Mouse (Mus musculus) cerebellum, adult (tissue): ENCODE data around the gene Phf2.

ENCODE experiments used
- ATAC-seq: cut with Nextera tagmentation; 2 replicates; pipeline ENCODE4 v1.9.2; 2017; ENCODE audit warnings: mild to moderate bottlenecking, moderate library complexity, mixed read lengths; ENCODE audit not compliant: insufficient number of reproducible peaks, low FRiP score, low TSS enrichment

Gene Phf2

DNA sequence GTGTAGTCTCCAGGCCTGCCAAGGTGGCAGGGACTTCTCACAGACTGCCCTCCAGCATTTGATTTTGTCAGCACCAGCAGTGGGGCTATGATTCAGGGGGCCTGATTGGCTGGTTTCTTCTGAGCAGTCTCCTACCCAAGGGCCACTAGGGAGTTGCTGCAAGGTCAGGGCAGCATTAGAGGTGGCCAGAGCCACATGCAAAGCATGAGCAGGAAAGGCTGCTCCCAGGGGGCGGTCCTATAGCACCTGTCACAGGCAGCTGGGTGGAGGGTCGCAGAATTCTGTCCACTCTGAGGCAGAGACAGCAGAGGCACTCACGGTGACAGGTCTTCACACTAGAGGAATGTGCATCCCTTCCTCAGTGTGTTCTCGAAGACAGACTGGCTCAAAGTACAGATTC, 12.1 kb downstream of the Phf2 start:
- ATAC-seq = no peak

- ATAC-seq = no peak
Measured at GRCm38 (mm10) chr13:48858054-48858453, 12.9 kb downstream of the Phf2 start.

- no peak for ATAC-seq
Measured at GRCm38 (mm10) chr13:48857246-48857932, 13.5 kb downstream of the Phf2 start.

DNA sequence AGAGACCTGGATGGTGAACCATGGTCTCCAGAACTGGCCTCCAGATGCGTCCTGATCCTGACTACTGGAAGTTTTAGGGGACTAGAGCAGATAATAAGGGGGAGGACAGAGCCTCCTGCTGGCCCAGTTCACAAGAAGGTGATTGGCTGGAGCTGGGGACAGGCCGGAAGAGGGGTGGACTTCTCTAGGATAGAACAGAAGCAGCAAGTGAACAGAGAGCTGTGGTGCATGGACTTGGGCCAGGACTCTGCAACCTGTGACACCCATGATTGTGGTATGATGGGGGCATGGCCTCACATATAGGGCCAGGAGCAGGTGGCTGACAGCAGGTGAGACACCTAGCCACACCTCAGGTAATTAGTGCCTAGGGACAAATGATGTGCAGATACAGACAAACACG, 17.0 kb downstream of the Phf2 start:
- ATAC-seq = no peak

- no peak for ATAC-seq
Measured at GRCm38 (mm10) chr13:48853475-48853874, 17.4 kb downstream of the Phf2 start.

DNA sequence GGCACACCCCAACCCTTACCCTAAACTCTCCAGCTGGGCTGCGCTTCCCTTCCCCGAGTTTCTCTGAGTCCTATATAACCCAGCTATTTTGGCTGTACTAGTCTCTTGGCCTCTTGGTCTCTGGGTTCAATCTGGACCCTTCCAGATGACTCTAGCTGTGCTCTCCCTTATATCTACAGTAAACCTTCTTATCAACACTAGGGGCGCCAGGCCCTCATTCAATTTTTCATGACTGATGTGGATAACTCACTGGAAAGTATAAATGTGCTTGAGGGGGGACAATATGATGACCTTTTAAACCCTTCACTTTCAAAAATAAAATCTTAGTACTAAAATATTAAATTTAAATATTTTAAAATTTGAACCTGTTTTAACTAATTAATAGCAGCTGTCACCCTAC, 18.1 kb downstream of the Phf2 start:
- no peak for ATAC-seq

DNA sequence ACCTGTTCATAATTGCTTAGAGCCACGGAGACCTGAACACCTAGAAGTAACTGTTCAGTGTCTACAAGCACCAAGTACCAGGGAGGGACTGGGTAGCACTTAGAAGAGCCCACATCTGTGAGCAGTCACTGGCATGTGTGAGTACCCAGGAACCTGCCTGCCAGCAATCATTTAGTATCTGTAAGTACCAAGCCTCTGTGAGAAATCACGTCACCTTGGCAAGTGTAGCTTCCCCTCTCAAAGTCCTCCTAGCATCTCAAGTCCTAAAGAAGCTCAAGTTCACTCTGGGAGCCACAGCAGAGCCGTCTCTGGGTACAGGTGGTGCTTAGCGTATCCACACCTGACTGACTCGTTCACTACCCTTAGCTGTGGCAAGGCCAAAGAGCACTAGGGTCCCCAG, 19.2 kb downstream of the Phf2 start:
- no peak for ATAC-seq

GRCm38 (mm10) chr13:48850771-48851170, 20.1 kb downstream of the Phf2 start:
- 0 out of 2 replicates have a peak, but pooled peaks have one; percentile 3 for ATAC-seq

DNA sequence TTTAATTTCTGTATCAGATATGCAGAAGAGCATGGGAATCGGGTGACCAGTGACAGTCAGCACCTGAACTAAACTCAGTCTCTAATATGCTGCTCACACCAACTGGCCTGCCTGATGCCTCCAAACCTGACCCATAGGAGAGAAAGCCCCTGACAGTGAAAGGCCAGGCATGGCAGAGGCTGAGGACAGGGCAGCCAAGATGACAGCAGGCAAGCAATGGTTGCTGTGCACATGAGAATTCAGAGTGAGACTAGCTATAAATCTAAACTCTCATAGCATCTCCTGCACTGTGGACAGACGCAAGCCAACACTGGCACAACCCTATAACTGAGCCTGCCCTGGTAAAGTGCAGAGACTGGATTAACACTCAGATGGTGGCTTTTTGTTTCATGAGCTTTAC, 20.6 kb downstream of the Phf2 start:
- ATAC-seq = peak; percentile 45; the same call in 1 of the 2 replicates

GRCm38 (mm10) chr13:48849155-48849554, 21.8 kb downstream of the Phf2 start:
- ATAC-seq = no peak

- ATAC-seq = no peak
Measured at GRCm38 (mm10) chr13:48845308-48845707, 25.6 kb downstream of the Phf2 start.

GRCm38 (mm10) chr13:48843530-48843929, 27.4 kb downstream of the Phf2 start:
- ATAC-seq = no peak

GRCm38 (mm10) chr13:48841905-48842592, 28.9 kb downstream of the Phf2 start:
- no peak for ATAC-seq

DNA sequence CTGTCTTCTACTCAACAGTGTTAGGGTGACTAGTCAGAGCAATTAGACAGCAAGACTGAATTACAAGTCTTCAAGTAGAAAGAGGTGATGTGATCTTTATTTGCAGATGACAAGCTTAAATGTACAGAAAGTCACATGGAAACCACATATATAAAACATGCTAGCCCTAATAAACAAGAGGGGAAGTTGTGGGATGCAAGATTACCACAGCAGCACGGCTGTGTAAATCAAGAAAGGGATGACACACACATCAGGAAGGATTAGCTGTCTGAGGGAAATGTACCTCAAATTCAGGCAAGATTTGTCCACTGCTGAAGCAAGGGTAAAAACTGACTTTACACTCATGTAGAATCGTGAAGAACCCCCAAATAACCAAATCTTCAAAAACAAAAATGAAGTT, 32.6 kb downstream of the Phf2 start:
- ATAC-seq = no peak

DNA sequence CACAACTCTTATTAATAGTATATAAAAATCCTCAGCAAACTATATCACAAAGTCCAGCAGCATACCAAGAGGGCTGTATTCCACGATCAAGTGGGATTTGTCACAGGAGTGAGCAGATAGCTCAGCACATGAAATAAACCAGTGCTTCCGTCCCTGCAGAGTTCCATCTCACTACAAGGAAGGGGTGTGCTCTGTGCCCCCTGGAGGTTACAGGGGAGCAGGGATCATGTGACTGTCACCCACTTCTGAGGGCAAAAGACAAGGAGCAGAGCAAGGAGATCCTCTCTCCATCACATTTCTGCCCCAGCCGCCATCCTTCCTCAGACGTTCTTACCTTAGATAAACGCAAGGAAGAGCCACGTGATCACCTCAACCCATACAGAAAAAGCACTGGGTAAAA, 33.4 kb downstream of the Phf2 start:
- no peak for ATAC-seq

DNA sequence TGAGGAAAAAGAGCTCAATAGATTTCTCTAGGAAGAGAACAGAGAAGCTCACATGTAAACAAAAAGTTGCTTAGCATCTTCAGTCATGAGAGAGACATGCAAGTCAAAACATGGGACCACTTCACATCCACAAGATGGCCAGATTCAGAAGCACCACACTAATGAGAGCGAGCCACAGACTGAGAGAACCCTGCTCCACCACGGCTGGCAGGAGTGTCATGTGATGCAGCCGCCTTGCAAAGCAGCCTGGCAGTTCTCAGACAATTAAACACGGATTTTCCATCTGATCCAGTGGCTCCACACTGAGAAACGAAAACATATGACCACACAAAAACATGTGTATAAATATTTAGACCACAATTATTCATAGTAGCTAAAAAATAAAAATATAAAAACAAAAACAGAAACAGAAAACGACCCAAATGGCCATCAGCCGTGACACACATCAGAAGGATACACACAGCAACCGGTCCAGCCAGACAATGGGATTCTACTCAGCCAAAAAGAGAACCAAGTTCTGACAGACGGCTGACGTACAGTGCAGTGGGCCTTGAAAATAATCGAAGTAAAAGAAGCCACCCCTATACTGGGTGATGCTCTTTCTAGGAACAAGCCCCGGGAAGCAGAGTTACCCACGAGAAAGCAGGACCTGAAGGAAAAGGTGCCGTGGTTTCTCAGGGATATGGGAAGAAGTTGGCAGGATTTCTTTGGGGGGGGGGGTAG, 40.2 kb downstream of the Phf2 start:
- no peak for ATAC-seq

GRCm38 (mm10) chr13:48829780-48830179, 41.1 kb downstream of the Phf2 start:
- no peak for ATAC-seq

DNA sequence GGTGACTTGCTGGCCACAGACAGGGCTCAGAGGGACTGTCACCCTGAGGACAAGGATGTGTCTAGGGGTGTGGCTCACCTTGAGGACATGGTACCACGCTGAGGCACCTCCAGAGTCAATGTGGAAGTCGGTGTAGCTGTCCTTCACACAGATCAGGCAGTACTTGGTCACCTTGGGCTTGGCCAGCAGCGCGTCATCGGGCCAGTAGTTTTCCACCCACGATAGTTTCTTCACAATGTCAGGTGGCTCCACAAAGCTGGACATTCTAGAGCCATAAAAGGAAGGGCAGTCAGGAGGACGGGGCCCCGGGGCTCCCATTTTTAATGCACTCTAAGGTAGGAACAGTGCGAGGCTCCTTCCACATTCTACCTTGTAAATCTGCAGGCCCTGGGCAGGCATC, 48.0 kb downstream of the Phf2 start:
- no peak for ATAC-seq

DNA sequence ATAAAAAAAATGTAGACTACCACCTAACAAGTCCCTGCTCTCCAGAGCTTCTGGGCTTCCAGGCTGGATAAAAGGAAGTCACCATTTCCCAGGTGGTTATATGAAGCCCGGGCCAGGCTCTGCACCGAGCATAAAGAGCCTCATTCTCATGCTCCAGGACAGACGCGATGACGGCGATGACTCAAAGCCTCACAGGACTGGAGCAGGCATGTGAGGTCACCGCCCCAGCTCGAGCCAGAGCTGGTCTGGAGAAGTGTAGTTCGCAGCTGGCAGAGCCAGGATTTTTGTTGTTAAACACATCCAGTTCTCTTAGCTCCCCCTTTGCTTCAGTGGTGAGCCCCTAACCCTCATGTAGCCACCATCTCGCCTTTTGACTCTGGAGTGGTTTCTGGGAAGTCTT, 48.6 kb downstream of the Phf2 start:
- ATAC-seq = no peak

GRCm38 (mm10) chr13:48819131-48819530, 51.8 kb downstream of the Phf2 start:
- no peak for ATAC-seq

DNA sequence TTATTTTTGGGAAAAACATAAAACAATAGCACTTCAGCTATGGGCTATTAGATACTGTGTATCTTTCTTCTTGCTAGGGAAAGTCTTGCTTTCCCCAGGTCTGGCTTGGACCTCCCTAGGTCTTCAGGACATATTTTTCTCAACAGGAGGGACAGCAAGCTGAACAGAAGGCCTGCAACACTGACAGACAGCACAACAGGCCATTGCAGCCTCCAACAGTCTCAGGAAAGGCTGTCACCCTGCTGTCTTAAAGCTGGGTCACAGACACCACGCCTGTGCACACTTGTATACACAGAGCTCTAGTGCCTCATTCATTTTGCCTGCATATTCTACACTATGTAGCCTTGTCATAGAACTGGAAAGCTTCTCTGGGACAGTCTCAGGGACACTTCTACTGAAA, 56.5 kb downstream of the Phf2 start:
- peak; percentile 64 for ATAC-seq
